Mouse (Mus musculus): ENCODE results near the gene Stard10. TPM values are rescaled to one million over a fixed set of nuclear protein-coding genes. Genes with fewer than 3 reads are reported as not detected.

Gene Stard10
- total RNA-seq, 2 experiments from 2014 or later: 24.4 to 49.8 TPM

GRCm38 (mm10) chr7:101361021-101361420 is 44.1 kb downstream of the Stard10 start:
- no peak for ATAC-seq (replicated peaks; ENCODE audit: low FRiP score, poor library complexity, severe bottlenecking)

GRCm38 (mm10) chr7:101361767-101362166 is 44.9 kb downstream of the Stard10 start:
- ATAC-seq (replicated peaks; ENCODE audit: low FRiP score, poor library complexity, severe bottlenecking): no peak

GRCm38 (mm10) chr7:101362791-101363191 is 45.9 kb downstream of the Stard10 start:
- no peak for ATAC-seq (replicated peaks; ENCODE audit: low FRiP score, poor library complexity, severe bottlenecking)

- ATAC-seq (replicated peaks; ENCODE audit: low FRiP score, poor library complexity, severe bottlenecking): no peak
These were observed 47.0 kb downstream of the Stard10 start for GRCm38 (mm10) chr7:101363914-101364313.

GRCm38 (mm10) chr7:101367901-101368852 is 51.3 kb downstream of the Stard10 start:
- ATAC-seq (replicated peaks; ENCODE audit: low FRiP score, poor library complexity, severe bottlenecking): no peak; the same call in 1 of the 2 replicates

GRCm38 (mm10) chr7:101369666-101370065 is 52.8 kb downstream of the Stard10 start:
- no peak for ATAC-seq (replicated peaks; ENCODE audit: low FRiP score, poor library complexity, severe bottlenecking)

- ATAC-seq (replicated peaks; ENCODE audit: low FRiP score, poor library complexity, severe bottlenecking): no peak
These were observed 56.2 kb downstream of the Stard10 start for GRCm38 (mm10) chr7:101373082-101373481.

GRCm38 (mm10) chr7:101374155-101374554 is 57.3 kb downstream of the Stard10 start:
- ATAC-seq (replicated peaks; ENCODE audit: low FRiP score, poor library complexity, severe bottlenecking): no peak

- no peak for ATAC-seq (replicated peaks; ENCODE audit: low FRiP score, poor library complexity, severe bottlenecking)
These were observed 59.9 kb downstream of the Stard10 start for GRCm38 (mm10) chr7:101376701-101377340.

GRCm38 (mm10) chr7:101377741-101378262 is 60.9 kb downstream of the Stard10 start:
- peak; percentile 63 for ATAC-seq (replicated peaks; ENCODE audit: low FRiP score, poor library complexity, severe bottlenecking)

- no peak for ATAC-seq (replicated peaks; ENCODE audit: low FRiP score, poor library complexity, severe bottlenecking)
These were observed 61.4 kb downstream of the Stard10 start for GRCm38 (mm10) chr7:101378285-101378684.

GRCm38 (mm10) chr7:101378796-101379465 is 62.0 kb downstream of the Stard10 start:
- ATAC-seq (replicated peaks; ENCODE audit: low FRiP score, poor library complexity, severe bottlenecking): no peak

- no peak for ATAC-seq (replicated peaks; ENCODE audit: low FRiP score, poor library complexity, severe bottlenecking)
These were observed 62.8 kb downstream of the Stard10 start for GRCm38 (mm10) chr7:101379732-101380131.

GRCm38 (mm10) chr7:101381512-101381911 is 64.6 kb downstream of the Stard10 start:
- ATAC-seq (replicated peaks; ENCODE audit: low FRiP score, poor library complexity, severe bottlenecking): no peak

- 0 out of 2 replicates have a peak, but pooled peaks have one; percentile 56 for ATAC-seq (replicated peaks; ENCODE audit: low FRiP score, poor library complexity, severe bottlenecking)
These were observed 65.5 kb downstream of the Stard10 start for GRCm38 (mm10) chr7:101382378-101382777.

GRCm38 (mm10) chr7:101383756-101384155 is 66.9 kb downstream of the Stard10 start:
- no peak for ATAC-seq (replicated peaks; ENCODE audit: low FRiP score, poor library complexity, severe bottlenecking)

- ATAC-seq (replicated peaks; ENCODE audit: low FRiP score, poor library complexity, severe bottlenecking): no peak
These were observed 68.0 kb downstream of the Stard10 start for GRCm38 (mm10) chr7:101384931-101385330.

- ATAC-seq (replicated peaks; ENCODE audit: low FRiP score, poor library complexity, severe bottlenecking): no peak
These were observed 68.4 kb downstream of the Stard10 start for GRCm38 (mm10) chr7:101385331-101385733.

GRCm38 (mm10) chr7:101385866-101386452 is 69.1 kb downstream of the Stard10 start:
- no peak for ATAC-seq (replicated peaks; ENCODE audit: low FRiP score, poor library complexity, severe bottlenecking)

- no peak for ATAC-seq (replicated peaks; ENCODE audit: low FRiP score, poor library complexity, severe bottlenecking)
These were observed 72.4 kb downstream of the Stard10 start for GRCm38 (mm10) chr7:101389256-101389655.

All from erythroblast, adult 5-6 weeks (primary cell).